Mouse (Mus musculus) forebrain, embryonic 13.5 days (tissue): ENCODE results near the gene Camp. TPM values are rescaled to one million over a fixed set of nuclear protein-coding genes. Genes with fewer than 3 reads are reported as not detected.
A peak's percentile ranks its signal among the peaks of the same experiment; 100 is the strongest.

Source experiments
- ATAC-seq: fragments of 200-750 bp; cut with Nextera tagmentation; 2 replicates; pipeline ENCODE4 v1.8.0; 2017
- H3K27ac ChIP-seq: fragments of 300-500 bp; sonication (generic); 2 replicates; pipeline ENCODE4 v1.5.1; 2015; ENCODE audit warnings: inconsistent platforms, mild to moderate bottlenecking, moderate library complexity
- H3K27me3 ChIP-seq: fragments of 300-500 bp; sonication (generic); 2 replicates; pipeline ENCODE4 v1.6.1; 2015; ENCODE audit warnings: mild to moderate bottlenecking, inconsistent platforms
- H3K36me3 ChIP-seq: fragments of 300-500 bp; sonication (generic); 2 replicates; pipeline ENCODE4 v1.6.1; 2015; ENCODE audit warnings: mild to moderate bottlenecking, inconsistent platforms; ENCODE audit not compliant: poor library complexity, severe bottlenecking
- H3K4me1 ChIP-seq: fragments of 300-500 bp; sonication (generic); 2 replicates; pipeline ENCODE4 v1.6.1; 2015; ENCODE audit warnings: inconsistent platforms
- H3K4me2 ChIP-seq: fragments of 300-500 bp; sonication (generic); 2 replicates; pipeline ENCODE4 v1.6.1; 2015; ENCODE audit warnings: inconsistent platforms, mild to moderate bottlenecking, moderate library complexity
- H3K4me3 ChIP-seq: fragments of 300-500 bp; sonication (generic); 2 replicates; pipeline ENCODE4 v1.5.1; 2015; ENCODE audit warnings: mild to moderate bottlenecking, inconsistent platforms
- H3K9ac ChIP-seq: fragments of 300-500 bp; sonication (generic); 2 replicates; pipeline ENCODE4 v1.6.1; 2015; ENCODE audit warnings: mild to moderate bottlenecking, inconsistent platforms
- H3K9me3 ChIP-seq: fragments of 300-500 bp; sonication (generic); replicated peaks from 2 replicates; pipeline ENCODE4 v1.6.1; 2016; ENCODE audit warnings: inconsistent platforms
- WGBS: fragments of 180-500 bp; shearing (Covaris S2); methylation state at CpG from one replicate; pipeline ENCODE4 v1.1.7; 2015; 5-methylcytosine and 5-hydroxymethylcytosine counted together
- polyA plus RNA-seq: library from polyadenylated mRNA; unstranded; fragments of >200 nt; fragmentation: Nextera tagmentation; extraction: Ambion mirVana; gene quantifications from 2 replicates; pipeline ENCODE4 v1.2.1, GENCODE M21; 2015

The Camp gene
- polyA plus RNA-seq: 0.33 and 0.45 TPM in 2 replicates

DNA sequence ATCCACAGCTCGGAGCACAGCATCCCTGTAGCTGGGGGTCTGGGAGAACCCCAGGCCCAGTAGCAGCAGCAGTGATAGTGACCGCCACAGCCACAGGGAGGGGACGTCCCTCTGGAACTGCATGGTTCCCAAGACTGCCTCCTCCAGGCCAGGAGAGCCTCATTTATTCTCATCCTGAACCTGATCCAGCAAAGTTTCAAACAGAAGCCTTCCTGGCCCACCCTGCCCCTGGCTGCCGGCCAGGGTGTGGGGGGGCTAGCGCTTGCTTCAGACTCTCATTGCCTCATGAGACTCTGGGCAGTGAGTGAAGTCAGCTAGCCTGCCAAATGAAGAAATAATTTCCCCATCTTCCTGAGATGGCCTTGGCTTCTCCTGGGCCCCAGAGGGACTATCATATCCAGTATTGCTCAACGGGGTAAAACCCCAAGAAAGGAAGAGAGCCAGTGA, at the start of gene Camp:
Gene Camp (minus strand): TSS at position 306 of the 447 bp plus-strand sequence.
- H3K4me3 ChIP-seq: no peak within 1 kb of the TSS
- 76% methylated on average over 6 of the region's 6 CpGs for WGBS
- H3K27me3 ChIP-seq: no peaks in the 10 kb centered on the region
- H3K4me1 ChIP-seq: no peaks in the 10 kb centered on the region
- H3K36me3 ChIP-seq: peaks cover 7% of the 10 kb centered on the region
- no peaks in the 10 kb centered on the region for H3K9me3 ChIP-seq
- ATAC-seq: no peak
- no peak within 1 kb of the TSS for H3K4me2 ChIP-seq
- H3K9ac ChIP-seq: no peak within 1 kb of the TSS
- no peak within 1 kb of the TSS for H3K27ac ChIP-seq

DNA sequence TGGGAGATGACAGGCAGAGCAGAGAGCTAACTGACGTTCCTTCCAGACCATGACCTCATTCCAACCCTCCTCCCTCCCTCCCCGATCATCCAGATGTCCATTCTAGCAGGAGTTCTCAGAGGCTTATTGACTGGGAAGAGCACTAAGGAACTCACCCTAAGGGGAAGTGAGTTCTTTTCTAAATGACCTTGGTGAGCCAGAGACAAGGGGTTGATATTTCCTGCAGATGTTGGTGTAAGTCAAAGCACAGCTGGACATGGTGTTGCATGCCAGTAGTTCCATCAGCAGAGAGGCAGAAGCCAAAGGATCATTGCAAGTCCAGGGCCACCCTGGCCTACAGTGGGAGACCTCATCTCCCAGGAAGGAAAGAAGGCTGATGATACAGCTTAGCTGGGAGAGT, 48.6 kb upstream of the Camp start:
- WGBS: 70% methylated on average over 2 of the region's 2 CpGs
- H3K27me3 ChIP-seq: no peaks in the 10 kb centered on the region
- no peak overlapping the region for H3K4me3 ChIP-seq
- H3K27ac ChIP-seq: no peak overlapping the region
- peaks cover 34% of the 10 kb centered on the region for H3K36me3 ChIP-seq
- no peak overlapping the region for H3K4me2 ChIP-seq
- H3K9me3 ChIP-seq: no peaks in the 10 kb centered on the region
- no peak overlapping the region for H3K9ac ChIP-seq
- ATAC-seq: no peak
- no peaks in the 10 kb centered on the region for H3K4me1 ChIP-seq

DNA sequence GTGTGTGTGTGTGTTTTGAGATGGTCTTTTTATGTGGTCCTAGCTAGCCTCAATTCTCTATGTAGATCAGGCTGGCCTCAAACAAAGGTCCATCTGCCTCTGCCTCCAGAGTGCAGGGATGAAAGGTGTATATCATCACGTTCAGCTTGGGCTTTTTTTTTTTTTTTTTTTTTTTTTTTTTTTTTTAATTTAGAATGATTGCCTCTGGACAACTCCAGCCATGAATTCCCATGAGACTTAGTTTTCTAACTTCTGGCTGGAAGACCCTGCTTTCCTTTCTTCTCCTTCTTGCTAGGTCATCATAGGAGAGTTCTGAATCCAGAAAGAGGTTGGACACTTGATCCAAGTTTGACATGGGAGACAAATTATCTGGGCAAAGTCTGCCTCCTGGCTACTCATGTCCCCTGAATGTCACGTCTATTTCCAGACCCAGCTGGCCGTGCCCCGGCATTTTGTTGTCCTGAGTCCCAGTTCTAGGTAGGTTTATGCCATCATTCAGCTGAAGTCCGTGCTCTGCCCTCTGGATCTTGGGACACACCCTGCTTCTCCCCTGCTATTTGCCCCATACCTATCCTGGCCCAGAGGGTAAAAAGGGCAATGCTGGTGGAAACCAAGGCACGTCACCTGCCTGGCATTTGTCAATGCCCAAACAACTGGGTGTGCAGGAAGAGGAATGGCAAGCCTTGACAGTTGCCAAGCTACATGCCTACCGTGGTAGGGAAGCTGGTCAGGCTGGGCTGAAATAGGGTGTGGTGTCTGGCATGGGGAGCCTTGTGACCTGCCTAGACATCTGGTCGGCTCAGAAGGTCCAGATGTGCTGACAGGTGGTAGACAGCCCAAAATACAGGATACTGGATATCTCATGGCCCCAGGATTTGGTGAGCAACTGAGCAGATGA, 47.1 kb upstream of the Camp start:
- Histone ChIP-seq H3K27me3 (no peaks in the 10 kb centered on the region), H3K36me3 (peaks cover 47% of the 10 kb centered on the region), H3K4me1 (no peaks in the 10 kb centered on the region), H3K9me3 (no peaks in the 10 kb centered on the region), H3K27ac (no peak overlapping the region), H3K4me2 (no peak overlapping the region), H3K9ac (no peak overlapping the region), H3K4me3 (no peak overlapping the region)
- no peak for ATAC-seq
- 91% methylated on average over 8 of the region's 8 CpGs for WGBS

DNA sequence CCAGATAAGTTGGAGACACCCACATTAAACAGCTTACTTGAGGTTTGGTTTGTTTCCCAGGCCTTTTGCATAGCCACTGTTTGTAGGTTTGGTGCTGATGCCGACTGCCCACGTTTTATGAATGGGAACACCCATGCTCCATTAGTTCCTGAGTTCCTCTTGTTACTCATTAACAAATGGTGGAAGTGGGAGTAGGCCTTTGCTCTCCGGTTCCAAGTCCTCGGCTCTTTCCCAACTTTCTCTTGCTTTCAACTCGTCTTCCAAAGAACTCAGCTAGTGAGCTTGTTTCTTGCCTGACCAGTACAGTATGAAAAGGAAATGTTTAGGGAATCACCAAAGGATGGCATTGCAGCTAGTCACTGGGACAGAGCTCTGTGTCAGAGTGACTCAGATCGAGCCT, 46.2 kb upstream of the Camp start:
- no peaks in the 10 kb centered on the region for H3K27me3 ChIP-seq
- H3K36me3 ChIP-seq: peaks cover 56% of the 10 kb centered on the region
- H3K4me2 ChIP-seq: no peak overlapping the region
- no peak overlapping the region for H3K4me3 ChIP-seq
- no peak overlapping the region for H3K9ac ChIP-seq
- 84% methylated on average over 6 of the region's 6 CpGs for WGBS
- no peak for ATAC-seq
- no peaks in the 10 kb centered on the region for H3K9me3 ChIP-seq
- no peaks in the 10 kb centered on the region for H3K4me1 ChIP-seq
- no peak overlapping the region for H3K27ac ChIP-seq

DNA sequence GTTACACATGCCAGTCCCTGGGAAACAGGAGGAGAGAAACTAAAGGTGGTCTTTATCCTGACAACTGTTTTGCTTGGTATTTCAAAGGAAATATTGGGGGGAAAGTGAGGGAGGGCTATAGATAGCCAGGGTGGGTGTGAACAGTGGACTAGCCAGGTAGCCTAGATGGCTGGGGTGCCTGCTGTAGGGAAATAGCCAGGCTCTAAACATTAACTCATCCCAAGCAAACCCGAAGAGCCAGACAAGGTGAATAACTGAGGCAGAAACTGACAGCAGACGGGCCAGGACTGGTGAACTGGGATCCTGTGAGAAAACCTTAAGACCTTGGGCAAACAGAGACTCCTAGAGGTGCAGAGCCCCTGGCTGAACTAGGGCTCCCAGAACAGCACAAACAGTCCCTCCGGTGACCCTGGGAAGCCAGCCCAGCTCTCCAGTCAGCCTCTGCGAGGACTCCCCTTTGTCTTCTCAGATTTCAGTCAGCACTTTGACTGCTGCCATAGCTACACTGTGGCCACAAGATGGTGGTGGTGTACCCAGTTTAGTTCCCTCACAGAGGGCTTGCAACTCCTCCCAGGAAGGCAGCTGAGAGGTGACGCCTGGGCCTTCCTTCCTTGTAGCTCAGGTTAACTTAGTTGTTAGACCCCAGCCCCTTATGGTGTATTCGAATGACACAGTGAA, 45.1 kb upstream of the Camp start:
- Histone ChIP-seq H3K27me3 (no peaks in the 10 kb centered on the region), H3K27ac (peak overlapping the region; percentile 74), H3K4me1 (no peaks in the 10 kb centered on the region), H3K4me3 (no peak overlapping the region), H3K36me3 (peaks cover 67% of the 10 kb centered on the region), H3K4me2 (no peak overlapping the region), H3K9ac (peak overlapping the region; percentile 46), H3K9me3 (no peaks in the 10 kb centered on the region)
- peak; percentile 86 for ATAC-seq
- 36% methylated on average over 6 of the region's 6 CpGs for WGBS

DNA sequence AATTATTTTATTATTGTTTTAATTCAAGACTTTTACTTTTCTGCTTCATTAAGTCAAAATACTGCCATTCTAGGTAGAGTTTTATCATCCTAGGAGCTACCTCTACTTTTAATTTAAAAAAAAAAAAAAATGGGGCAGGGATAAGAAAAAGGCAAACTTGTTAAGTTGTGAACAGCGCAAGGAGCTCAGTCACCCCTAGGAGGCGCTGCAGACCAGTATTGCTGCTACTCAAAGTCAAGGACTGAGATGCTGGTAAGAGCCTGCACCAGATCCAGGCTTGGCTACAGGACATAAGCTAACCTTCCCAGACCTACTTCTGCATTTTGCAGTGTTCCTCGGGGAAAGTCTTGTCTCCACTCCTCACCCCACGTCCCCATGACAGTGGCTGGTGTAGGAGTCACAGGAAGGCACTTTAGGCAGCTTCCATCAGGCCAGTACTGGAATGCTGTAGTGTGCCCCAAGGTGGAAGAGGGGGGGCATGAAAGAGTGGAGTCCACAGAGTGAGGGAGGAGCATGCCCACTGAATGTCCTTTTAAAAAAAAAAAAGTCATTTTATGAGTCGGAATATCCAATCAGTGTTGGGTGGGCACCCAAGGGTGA, 43.3 kb upstream of the Camp start:
- Histone ChIP-seq H3K27ac (no peak overlapping the region), H3K9ac (no peak overlapping the region), H3K27me3 (no peaks in the 10 kb centered on the region), H3K4me1 (no peaks in the 10 kb centered on the region), H3K4me3 (no peak overlapping the region), H3K4me2 (no peak overlapping the region), H3K36me3 (peaks cover 85% of the 10 kb centered on the region), H3K9me3 (no peaks in the 10 kb centered on the region)
- peak; percentile 36; the same call in 1 of the 2 replicates for ATAC-seq
- 73% methylated on average over 5 of the region's 5 CpGs for WGBS

DNA sequence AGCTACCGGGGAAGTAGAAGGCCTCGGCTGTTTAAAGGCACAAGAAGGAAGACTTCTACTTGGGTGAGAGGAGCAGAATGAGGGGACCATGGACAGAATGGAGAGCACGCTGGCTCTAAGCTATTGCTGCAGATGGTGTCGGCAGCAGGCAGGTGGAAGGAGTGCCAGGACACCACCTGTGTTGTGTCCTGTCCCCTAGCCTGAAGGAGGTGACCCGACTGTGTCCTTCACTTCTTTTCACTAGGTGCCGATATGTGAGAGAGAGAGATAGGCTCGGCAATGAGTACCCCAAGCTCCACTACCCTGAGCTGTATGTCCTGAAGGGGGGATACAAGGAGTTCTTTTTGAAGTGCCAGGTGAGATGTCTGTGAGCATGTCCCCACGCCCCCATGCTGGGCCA, 42.1 kb upstream of the Camp start:
- Histone ChIP-seq H3K4me1 (no peaks in the 10 kb centered on the region), H3K4me2 (no peak overlapping the region), H3K4me3 (no peak overlapping the region), H3K36me3 (peaks cover 91% of the 10 kb centered on the region), H3K27me3 (no peaks in the 10 kb centered on the region), H3K27ac (no peak overlapping the region), H3K9ac (no peak overlapping the region), H3K9me3 (no peaks in the 10 kb centered on the region)
- 94% methylated on average over 8 of the region's 8 CpGs for WGBS
- no peak for ATAC-seq

DNA sequence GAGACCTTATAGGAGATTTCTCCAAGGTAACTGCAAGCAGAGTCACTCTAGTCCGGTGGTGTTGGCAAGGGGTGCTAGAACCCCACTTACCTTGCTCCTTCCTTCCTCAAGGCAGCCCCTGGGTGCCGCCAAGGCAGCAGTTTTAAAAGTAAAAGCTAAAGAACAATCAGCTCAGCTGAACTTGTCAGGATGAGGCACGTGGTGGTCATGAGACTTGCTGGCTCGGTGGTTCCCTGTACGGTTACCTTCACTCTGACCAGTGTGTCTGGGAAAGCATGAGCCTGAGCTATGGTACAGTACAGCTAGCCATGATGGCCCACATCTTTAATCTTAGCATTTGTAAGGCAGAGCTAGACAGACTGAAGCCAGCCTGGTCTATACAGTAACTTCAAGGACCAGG, 37.9 kb upstream of the Camp start:
- WGBS: 92% methylated on average over 5 of the region's 5 CpGs
- Histone ChIP-seq H3K4me3 (no peak overlapping the region), H3K27me3 (no peaks in the 10 kb centered on the region), H3K9me3 (no peaks in the 10 kb centered on the region), H3K36me3 (peaks cover 98% of the 10 kb centered on the region), H3K27ac (no peak overlapping the region), H3K4me1 (no peaks in the 10 kb centered on the region), H3K9ac (no peak overlapping the region), H3K4me2 (no peak overlapping the region)
- no peak for ATAC-seq

DNA sequence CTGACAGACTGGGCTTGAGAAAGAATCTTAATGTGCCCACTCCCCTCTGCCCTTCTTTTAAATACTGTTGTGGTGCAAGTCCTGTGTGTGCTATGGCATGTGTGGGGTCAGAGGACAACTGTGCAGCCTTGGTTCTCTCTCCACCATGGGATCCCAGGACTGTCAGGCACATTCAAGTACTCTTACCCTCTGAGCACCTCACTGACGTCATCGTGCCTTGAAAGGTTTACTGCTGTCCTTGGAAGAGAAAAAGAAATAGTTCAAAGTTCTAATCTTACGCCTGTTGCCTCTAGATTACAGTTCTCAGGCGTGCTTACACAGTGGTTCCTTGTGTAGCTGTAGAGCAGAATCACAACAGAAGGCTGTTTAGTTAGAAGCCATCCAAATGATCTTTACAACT, 36.8 kb upstream of the Camp start:
- WGBS: 84% methylated on average over 4 of the region's 4 CpGs
- H3K4me2 ChIP-seq: no peak overlapping the region
- no peaks in the 10 kb centered on the region for H3K4me1 ChIP-seq
- H3K36me3 ChIP-seq: peaks cover 98% of the 10 kb centered on the region
- H3K9ac ChIP-seq: no peak overlapping the region
- no peak for ATAC-seq
- H3K9me3 ChIP-seq: no peaks in the 10 kb centered on the region
- H3K27ac ChIP-seq: no peak overlapping the region
- H3K4me3 ChIP-seq: no peak overlapping the region
- H3K27me3 ChIP-seq: no peaks in the 10 kb centered on the region

DNA sequence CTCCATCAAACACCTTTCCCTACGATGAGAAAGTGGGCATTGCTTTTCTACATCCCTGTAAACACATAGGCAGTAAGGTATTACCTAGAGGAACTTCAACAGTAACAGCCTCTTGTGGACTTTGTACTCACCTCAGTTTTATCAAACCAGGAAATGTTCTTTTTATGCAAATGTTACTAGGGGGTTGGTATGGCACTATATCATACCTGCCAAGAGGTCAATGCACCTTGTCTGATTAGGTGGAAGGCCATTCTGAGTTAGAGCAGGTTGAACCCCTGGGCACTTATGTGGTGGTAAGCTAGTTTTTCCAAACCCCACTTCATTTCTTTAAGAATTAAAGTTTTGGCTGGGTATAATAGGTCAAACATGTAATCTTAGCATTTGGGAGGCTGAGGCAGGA, 29.9 kb upstream of the Camp start:
- Histone ChIP-seq H3K4me3 (no peak overlapping the region), H3K36me3 (peaks cover 68% of the 10 kb centered on the region), H3K27ac (no peak overlapping the region), H3K4me2 (no peak overlapping the region), H3K9ac (no peak overlapping the region), H3K27me3 (no peaks in the 10 kb centered on the region), H3K4me1 (peaks cover 21% of the 10 kb centered on the region), H3K9me3 (no peaks in the 10 kb centered on the region)
- 97% methylated on average over 1 of the region's 1 CpGs for WGBS
- no peak for ATAC-seq

DNA sequence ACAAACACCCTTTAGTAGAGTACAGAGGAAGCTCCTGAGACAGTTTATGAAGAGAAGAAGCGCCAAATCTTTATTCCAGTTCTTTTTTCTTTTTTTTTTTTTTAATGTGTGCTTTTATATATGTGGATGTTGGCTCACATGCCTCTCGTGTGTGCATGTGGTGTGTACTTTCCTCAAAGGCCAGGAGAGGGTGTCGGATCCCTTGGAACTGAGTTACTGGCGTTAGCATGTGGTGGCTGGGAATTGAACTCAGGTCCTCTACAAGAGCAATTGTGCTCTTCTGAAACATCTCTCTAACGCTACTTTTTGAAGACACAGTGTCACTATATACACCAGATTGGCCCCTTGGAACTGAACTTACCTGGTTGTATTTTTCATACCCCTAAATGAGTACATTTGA, 28.2 kb upstream of the Camp start:
- Histone ChIP-seq H3K4me1 (peaks cover 21% of the 10 kb centered on the region), H3K4me2 (peak overlapping the region; percentile 81), H3K9me3 (no peaks in the 10 kb centered on the region), H3K27ac (no peak overlapping the region), H3K4me3 (peak overlapping the region; percentile 98), H3K9ac (peak overlapping the region; percentile 97), H3K36me3 (peaks cover 52% of the 10 kb centered on the region), H3K27me3 (no peaks in the 10 kb centered on the region)
- 71% methylated on average over 5 of the region's 5 CpGs for WGBS
- no peak for ATAC-seq

DNA sequence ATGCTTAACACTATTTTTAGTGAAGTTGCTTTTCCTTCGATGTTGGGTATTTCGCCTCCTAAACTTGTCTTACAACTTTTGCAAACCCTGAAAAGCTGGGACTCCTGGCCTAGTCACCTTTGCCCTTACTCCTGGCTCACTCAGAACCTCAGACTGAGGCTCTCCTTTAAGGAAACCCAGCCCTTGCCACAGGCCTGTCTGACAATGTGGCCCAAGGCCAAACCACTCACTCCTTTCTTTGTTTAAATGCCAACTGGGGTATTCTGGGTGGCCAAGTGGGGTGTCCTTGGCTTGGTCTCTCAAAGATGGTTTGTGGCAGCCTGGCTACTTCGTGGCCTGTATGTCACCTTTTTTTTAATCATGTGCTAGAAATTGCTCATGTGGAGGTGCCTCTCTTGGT, 27.3 kb upstream of the Camp start:
- Histone ChIP-seq H3K9me3 (no peaks in the 10 kb centered on the region), H3K9ac (peak overlapping the region; percentile 97), H3K4me3 (peak overlapping the region; percentile 98), H3K36me3 (peaks cover 43% of the 10 kb centered on the region), H3K27me3 (no peaks in the 10 kb centered on the region), H3K27ac (peak overlapping the region; percentile 85; the same call in 1 of the 2 replicates), H3K4me2 (peak overlapping the region; percentile 81), H3K4me1 (peaks cover 21% of the 10 kb centered on the region)
- no peak for ATAC-seq
- WGBS: under 1% methylated on average over 3 of the region's 3 CpGs
